Mouse (Mus musculus): ENCODE measurements around the gene Rabggtb. TPM values are rescaled to one million over a fixed set of nuclear protein-coding genes. Genes with fewer than 3 reads are reported as not detected.

Rabggtb gene
- 39.1 and 54.6 TPM in 2 replicates for polyA plus RNA-seq (2015; fragmentation: Nextera tagmentation; extraction: Ambion mirVana)

GRCm38 (mm10) chr3:153912546-153913509 lies at the start of gene Rabggtb:
TSS of gene Rabggtb (minus strand) at chr3:153913009.

GRCm38 (mm10) chr3:153944335-153944990 lies 31.7 kb upstream of the Rabggtb start, which contains the start of gene Acadm:
TSS of gene Acadm (minus strand) at chr3:153944632.

GRCm38 (mm10) chr3:153906136-153906871 lies 6.5 kb downstream of the Rabggtb start, which contains the start of gene Msh4:
TSS of gene Msh4 (minus strand) at chr3:153906138.

Other genes with a start within 250 kb of the Rabggtb start
- gene St6galnac3, start 187.8 kb downstream of the Rabggtb start, polyA plus RNA-seq (2015; fragmentation: Nextera tagmentation; extraction: Ambion mirVana): 8.3 and 10.0 TPM in 2 replicates
- gene Asb17, start 68.8 kb downstream of the Rabggtb start, polyA plus RNA-seq (2015; fragmentation: Nextera tagmentation; extraction: Ambion mirVana): 0.47 TPM in 1 of 2 replicates, not detected in the other
- gene Msh4, start 6.9 kb downstream of the Rabggtb start, polyA plus RNA-seq (2015; fragmentation: Nextera tagmentation; extraction: Ambion mirVana): 0.09 TPM in 1 of 2 replicates, not detected in the other
- gene Acadm, start 31.6 kb upstream of the Rabggtb start, polyA plus RNA-seq (2015; fragmentation: Nextera tagmentation; extraction: Ambion mirVana): 224 and 458 TPM in 2 replicates
- gene Slc44a5, start 60.4 kb upstream of the Rabggtb start, polyA plus RNA-seq (2015; fragmentation: Nextera tagmentation; extraction: Ambion mirVana): 0.36 and 0.68 TPM in 2 replicates

Data from adrenal gland, postnatal 0 days (tissue).